Mouse (Mus musculus): ENCODE measurements around the gene Slc25a43.

GRCm38 (mm10) chrX:36762289-36762688 lies 18.8 kb downstream of the Slc25a43 start:
- TF ChIP-seq CTCF (IDR thresholded peaks at IDR 0.05; ENCODE audit: control insufficient read depth, insufficient read depth, insufficient replicate concordance, low read depth, low read length): no peak
- no peak for TF ChIP-seq POLR2A (IDR thresholded peaks at IDR 0.05; ENCODE audit: control insufficient read depth, low read depth, low read length)

All from testis, adult 2 months (tissue).